Mouse (Mus musculus) fat pad, adult 2 months (tissue): ENCODE results near the gene Lrrc27.

Experiments
- DNase-seq: peaks from one replicate; pipeline ENCODE4 v3.0.0-alpha.2; 2011; ENCODE audit warnings: low read depth, low spot score; ENCODE audit errors: extremely low read depth

Gene Lrrc27

GRCm38 (mm10) chr7:139239432-139239831, 26.6 kb downstream of the Lrrc27 start:
- DNase-seq, result no peak

- no peak for DNase-seq
These were observed 33.3 kb downstream of the Lrrc27 start for GRCm38 (mm10) chr7:139246086-139246485.

GRCm38 (mm10) chr7:139246931-139247880, 34.4 kb downstream of the Lrrc27 start:
- no peak for DNase-seq

GRCm38 (mm10) chr7:139247881-139248614, 35.3 kb downstream of the Lrrc27 start, which contains the start of gene Pwwp2b:
Pwwp2b (plus strand) TSS chr7:139248482.
- DNase-seq, result no peak

GRCm38 (mm10) chr7:139248615-139249405, 36.0 kb downstream of the Lrrc27 start:
- no peak for DNase-seq

- no peak for DNase-seq
These were observed 36.8 kb downstream of the Lrrc27 start for GRCm38 (mm10) chr7:139249406-139250210.

DNA sequence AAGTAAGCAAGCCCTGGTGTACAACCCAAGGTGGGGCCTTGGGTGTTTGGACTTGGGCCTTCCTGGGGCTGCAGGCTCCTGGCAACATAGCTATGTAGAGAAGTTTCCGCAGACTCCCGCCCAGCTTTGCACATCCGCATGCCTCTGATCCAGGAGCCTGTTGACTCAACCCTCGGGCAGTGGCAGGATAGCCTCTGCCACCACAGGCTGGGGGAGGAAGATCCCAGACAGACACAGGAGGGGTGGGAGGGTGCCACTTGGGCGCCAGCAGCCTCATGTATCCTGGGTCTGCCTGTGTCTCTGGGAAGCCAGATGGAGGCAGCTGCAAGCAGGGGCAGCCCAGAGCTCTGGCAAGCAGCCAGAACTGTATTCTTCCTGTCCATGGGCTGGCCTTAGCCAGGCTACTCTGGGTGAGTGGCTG, 39.1 kb downstream of the Lrrc27 start:
- no peak for DNase-seq

- DNase-seq, result no peak
These were observed 39.8 kb downstream of the Lrrc27 start for GRCm38 (mm10) chr7:139252566-139252965.

GRCm38 (mm10) chr7:139252986-139253385, 40.2 kb downstream of the Lrrc27 start:
- DNase-seq, result no peak

DNA sequence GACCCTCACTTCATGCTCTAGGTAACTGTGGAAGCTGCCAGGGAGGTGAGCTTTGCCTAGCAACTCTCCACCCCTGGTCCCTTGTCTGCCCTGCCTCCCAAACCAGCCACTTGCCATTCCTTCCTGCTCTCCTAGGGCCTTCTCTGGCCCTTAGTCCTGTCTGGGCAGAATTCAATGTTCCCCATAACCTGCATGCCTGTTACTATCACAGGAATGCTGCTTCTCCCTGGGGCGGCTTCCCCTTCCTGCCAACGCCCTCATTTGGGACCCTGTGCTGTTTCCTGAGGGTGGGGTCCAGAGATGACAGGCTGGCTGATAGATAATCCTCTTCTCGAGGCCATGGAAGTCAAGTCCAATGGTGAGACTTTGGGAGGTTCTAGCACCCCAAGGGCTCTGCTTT, 40.7 kb downstream of the Lrrc27 start:
- no peak for DNase-seq

- no peak for DNase-seq
These were observed 41.8 kb downstream of the Lrrc27 start for GRCm38 (mm10) chr7:139254626-139255025.

DNA sequence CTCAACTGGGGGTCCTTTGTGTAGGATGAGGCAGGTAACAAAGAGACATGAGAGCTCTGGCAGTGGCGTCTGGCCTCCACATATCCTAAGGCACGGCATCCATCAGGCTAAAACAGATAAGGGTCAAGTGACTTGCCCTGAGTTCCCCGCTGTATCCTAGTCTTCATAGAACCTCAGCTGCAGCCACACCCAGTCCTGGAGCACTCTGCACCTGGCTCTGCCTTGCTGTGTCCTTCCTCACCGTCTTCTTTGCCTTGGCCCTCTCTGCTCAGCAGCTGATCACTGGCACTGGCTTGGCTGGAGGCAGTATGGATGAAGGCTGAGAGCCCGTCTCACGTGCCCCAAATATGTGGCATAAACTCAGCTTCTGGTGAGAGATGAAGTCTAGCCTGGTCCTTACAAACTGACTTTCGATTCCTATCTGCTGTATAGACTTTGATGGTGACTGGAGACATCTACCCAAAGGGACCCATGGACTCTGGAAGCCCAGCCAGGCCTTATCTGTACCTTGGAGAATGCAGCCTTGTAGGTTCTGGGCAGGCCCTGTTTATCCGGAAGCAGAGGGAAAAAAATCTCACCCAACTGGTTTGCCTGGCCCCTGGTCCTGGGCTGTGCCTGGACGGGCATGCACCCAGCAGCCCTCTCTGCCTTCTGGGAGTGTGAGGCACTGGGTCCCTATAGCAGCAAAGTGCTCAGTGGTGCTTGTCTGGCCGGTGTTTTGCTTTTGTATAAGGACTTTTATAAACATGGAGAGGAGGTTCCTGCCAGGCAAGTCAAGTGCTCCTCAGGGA, 45.2 kb downstream of the Lrrc27 start:
- DNase-seq, result no peak

- DNase-seq, result no peak
These were observed 51.5 kb downstream of the Lrrc27 start for GRCm38 (mm10) chr7:139264337-139264736.

GRCm38 (mm10) chr7:139265634-139266033, 52.8 kb downstream of the Lrrc27 start:
- DNase-seq, result no peak

GRCm38 (mm10) chr7:139266431-139266830, 53.6 kb downstream of the Lrrc27 start:
- DNase-seq, result no peak

GRCm38 (mm10) chr7:139266886-139267870, 54.4 kb downstream of the Lrrc27 start:
- DNase-seq, result no peak

DNA sequence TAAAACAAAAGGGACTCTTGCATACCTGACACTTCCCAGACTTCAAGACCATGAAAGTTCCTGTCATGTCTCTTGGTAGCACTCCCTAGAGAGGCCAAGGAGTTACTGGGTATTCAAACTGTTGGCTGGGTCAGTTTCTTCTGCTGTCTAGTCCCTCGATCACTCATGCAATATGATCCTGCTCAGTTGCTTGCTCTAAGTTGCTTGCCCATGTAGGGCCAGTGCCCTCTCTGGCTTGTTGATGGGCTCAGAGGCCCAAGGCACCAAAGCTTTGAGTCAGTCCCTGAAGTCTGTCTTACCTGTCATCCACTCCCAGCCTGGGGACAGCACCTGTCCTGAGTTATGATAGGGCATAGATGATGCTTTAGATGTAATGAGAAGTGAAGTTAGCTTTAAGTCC, 58.0 kb downstream of the Lrrc27 start:
- DNase-seq, result no peak

- no peak for DNase-seq
These were observed 59.1 kb downstream of the Lrrc27 start for GRCm38 (mm10) chr7:139271871-139272270.
